ENCODE assay signal across 39 mouse cellular contexts in genomic region chr5:143985381-143985780, GRCm38 (mm10). TPM values are rescaled to one million over a fixed set of nuclear protein-coding genes. Genes with fewer than 3 reads are reported as not detected.
DNase-seq lines count a peak whose midpoint lies in the region; ATAC-seq and TF ChIP-seq lines count a peak whose summit lies in the region.
"Had no signal": no experiment of that assay in that cellular context is flagged by ENCODE, and none has a peak within 500 bp of the region (broad histone marks: within the 10 kb centered on the region; RNA-seq: fewer than 3 reads in every experiment).

No protein-coding gene starts in this region.

- peak; percentile 18 for DNase-seq in lung, embryonic 14.5 days
- no peak for DNase-seq in lung, postnatal 0 days (ENCODE audit: low spot score)
- DNase-seq in adrenal gland, adult (ENCODE audit: inconsistent age in 2 of 2, low spot score in 1 of 2): peak; percentile 88 to 91
- DNase-seq in adrenal gland, adult 2 months: peak; percentile 89
- peak; percentile 79 to 83 for DNase-seq in adrenal gland, postnatal 36 days
- DNase-seq in kidney, adult 18-20 months: no peak
- no peak for DNase-seq in kidney, adult 11 months
- DNase-seq: B cell, adult 2 months; cerebellum, adult 11 months; cerebellum, adult 9-11 months; forebrain, postnatal 0 days; heart, postnatal 14 days; kidney, postnatal 14 days; layer of hippocampus, adult 9-11 months; lung, postnatal 4 days; retina, postnatal 1 day; right cerebral cortex, postnatal 14 days; thymus, postnatal 14 days had no signal

- no peaks in the 10 kb centered on the region for H3K27me3 ChIP-seq in lung, embryonic 14.5 days (ENCODE audit: insufficient read depth, low read length)
- H3K27me3 ChIP-seq in lung, postnatal 0 days (replicated peaks; ENCODE audit: insufficient read depth, low read length): no peaks in the 10 kb centered on the region
- H3K27me3 ChIP-seq: embryonic facial prominence, embryonic 15.5 days; forebrain, embryonic 12.5 days; limb, embryonic 12.5 days; megakaryocyte, embryonic 14.5 days had no signal

- TF ChIP-seq CTCF in lung, embryonic 14.5 days (IDR thresholded peaks at IDR 0.05; ENCODE audit: low read depth): no peak
- TF ChIP-seq CTCF in lung, postnatal 0 days (IDR thresholded peaks at IDR 0.05): no peak

- no peak overlapping the region for H3K9ac ChIP-seq in lung, embryonic 14.5 days
- no peak overlapping the region for H3K9ac ChIP-seq in lung, postnatal 0 days (replicated peaks; ENCODE audit: low read depth)
- H3K9ac ChIP-seq: embryonic facial prominence, embryonic 15.5 days; forebrain, embryonic 12.5 days; forebrain, postnatal 0 days; limb, embryonic 12.5 days had no signal

- TF ChIP-seq EP300 in lung, postnatal 0 days (IDR thresholded peaks at IDR 0.05): no peak

- no peaks in the 10 kb centered on the region for H3K9me3 ChIP-seq in lung, embryonic 14.5 days (ENCODE audit: low read depth, low read length)
- no peaks in the 10 kb centered on the region for H3K9me3 ChIP-seq in lung, postnatal 0 days (ENCODE audit: low read length)
- H3K9me3 ChIP-seq: embryonic facial prominence, embryonic 10.5 days; embryonic facial prominence, embryonic 15.5 days; forebrain, embryonic 12.5 days; hindbrain, embryonic 10.5 days; limb, embryonic 12.5 days; megakaryocyte, embryonic 14.5 days had no signal

- no peak overlapping the region for H3K4me3 ChIP-seq in lung, embryonic 14.5 days (ENCODE audit: low read depth, low read length)
- no peak overlapping the region for H3K4me3 ChIP-seq in lung, postnatal 0 days (ENCODE audit: low read depth, low read length)
- H3K4me3 ChIP-seq: embryonic facial prominence, embryonic 10.5 days; embryonic facial prominence, embryonic 15.5 days; forebrain, embryonic 12.5 days; hindbrain, embryonic 10.5 days; limb, embryonic 12.5 days; megakaryocyte, embryonic 14.5 days had no signal

- 66% methylated on average over 7 of the region's 7 CpGs for WGBS in lung, embryonic 14.5 days
- WGBS in lung, postnatal 0 days: 60% methylated on average over 7 of the region's 7 CpGs

- H3K4me1 ChIP-seq in lung, embryonic 14.5 days (ENCODE audit: insufficient read depth): no peaks in the 10 kb centered on the region
- H3K4me1 ChIP-seq in lung, postnatal 0 days (ENCODE audit: insufficient read depth, low read depth, low read length): no peaks in the 10 kb centered on the region
- H3K4me1 ChIP-seq: embryonic facial prominence, embryonic 15.5 days; megakaryocyte, embryonic 14.5 days had no signal

- H3K27ac ChIP-seq in lung, embryonic 14.5 days (ENCODE audit: low read depth): no peak overlapping the region
- H3K27ac ChIP-seq in lung, postnatal 0 days (ENCODE audit: low read length): no peak overlapping the region
- H3K27ac ChIP-seq: embryonic facial prominence, embryonic 10.5 days; embryonic facial prominence, embryonic 15.5 days; forebrain, embryonic 12.5 days; hindbrain, embryonic 10.5 days; limb, embryonic 12.5 days had no signal

- ATAC-seq in lung, embryonic 14.5 days (ENCODE audit: insufficient read depth): no peak
- ATAC-seq in lung, postnatal 0 days: no peak
- ATAC-seq: forebrain, postnatal 0 days; hindbrain, embryonic 16.5 days; midbrain, embryonic 16.5 days had no signal

- no peak overlapping the region for H3K4me2 ChIP-seq in lung, embryonic 14.5 days
- no peak overlapping the region for H3K4me2 ChIP-seq in lung, postnatal 0 days (replicated peaks; ENCODE audit: low read depth, low read length)
- H3K4me2 ChIP-seq: embryonic facial prominence, embryonic 15.5 days; forebrain, embryonic 12.5 days; limb, embryonic 12.5 days; liver, embryonic 11.5 days had no signal

- H3K36me3 ChIP-seq in lung, embryonic 14.5 days (ENCODE audit: insufficient read depth): peaks cover 45% of the 10 kb centered on the region
- H3K36me3 ChIP-seq in lung, postnatal 0 days (ENCODE audit: insufficient read depth, low read length): peaks cover 27% of the 10 kb centered on the region

RNA-seq across cellular contexts. Expression of gene Ccz1, which starts 29.3 kb away (rescaled TPM):
- polyA plus RNA-seq in lung, embryonic 14.5 days (2014; fragmentation: Nextera tagmentation; extraction: Ambion mirVana): 79.4 and 87.2 TPM in 2 replicates
- 87.4 and 98.1 TPM in 2 replicates for polyA plus RNA-seq in lung, postnatal 0 days (2015; fragmentation: Nextera tagmentation; extraction: Ambion mirVana)
- 10 to 100 TPM; 51.1 to 57.1 TPM for total RNA-seq in adrenal gland, adult 2 months (2021)
- polyA plus RNA-seq in adrenal gland, adult 2 months (2012; rRNA removed): 3.5 and 6.6 TPM in 2 replicates
- 10 to 100 TPM; 54.1 to 62.9 TPM for total RNA-seq in adrenal gland, postnatal 36 days (2021)

RNA-seq across cellular contexts. Expression of gene Ocm, which starts 41.1 kb away (rescaled TPM):
- polyA plus RNA-seq in lung, embryonic 14.5 days (2014; fragmentation: Nextera tagmentation; extraction: Ambion mirVana): not detected in 2 replicates
- 0.72 and 0.95 TPM in 2 replicates for polyA plus RNA-seq in lung, postnatal 0 days (2015; fragmentation: Nextera tagmentation; extraction: Ambion mirVana)
- not detected for total RNA-seq in adrenal gland, adult 2 months (2021)
- polyA plus RNA-seq in adrenal gland, adult 2 months (2012; rRNA removed): not detected in 2 replicates
- total RNA-seq in adrenal gland, postnatal 36 days (2021): not detected
- total RNA-seq: forebrain, postnatal 0 days; gastrocnemius, adult 8-10 months; gastrocnemius, postnatal 4 days; heart, adult 8-10 months; heart, postnatal 14 days; neutrophil, adult 5-6 weeks had no signal
- polyA plus RNA-seq: embryonic facial prominence, embryonic 10.5 days; forebrain, embryonic 12.5 days; forebrain, postnatal 0 days; heart, embryonic 14.5 days; hindbrain, embryonic 10.5 days; intestine, embryonic 14.5 days; limb, embryonic 12.5 days; liver, embryonic 11.5 days; liver, embryonic 16.5 days; midbrain, embryonic 16.5 days; neural tube, embryonic 11.5 days; testis, adult 2 months; urinary bladder, adult 2 months had no signal

RNA-seq across cellular contexts. Expression of gene Rsph10b, which starts 52.5 kb away (rescaled TPM):
- 0.22 and 0.33 TPM in 2 replicates for polyA plus RNA-seq in lung, embryonic 14.5 days (2014; fragmentation: Nextera tagmentation; extraction: Ambion mirVana)
- polyA plus RNA-seq in lung, postnatal 0 days (2015; fragmentation: Nextera tagmentation; extraction: Ambion mirVana): 3.0 and 3.5 TPM in 2 replicates
- 1 to 10 TPM; 4.3 to 7.4 TPM for total RNA-seq in adrenal gland, adult 2 months (2021)
- 0.21 and 0.31 TPM in 2 replicates for polyA plus RNA-seq in adrenal gland, adult 2 months (2012; rRNA removed)
- total RNA-seq in adrenal gland, postnatal 36 days (2021): 1 to 10 TPM; 1.8 to 8.8 TPM

RNA-seq across cellular contexts. Expression of gene Gm42421, which starts 57.4 kb away (rescaled TPM):
- 0.79 TPM in 1 of 2 replicates, not detected in the other for polyA plus RNA-seq in lung, embryonic 14.5 days (2014; fragmentation: Nextera tagmentation; extraction: Ambion mirVana)
- not detected in 2 replicates for polyA plus RNA-seq in lung, postnatal 0 days (2015; fragmentation: Nextera tagmentation; extraction: Ambion mirVana)
- total RNA-seq in adrenal gland, adult 2 months (2021): under 1 TPM in 1 of 2 experiments, not detected in 1; 0.95 TPM
- polyA plus RNA-seq in adrenal gland, adult 2 months (2012; rRNA removed): not detected in 2 replicates
- under 1 TPM in 1 of 2 experiments, not detected in 1; 0.46 TPM for total RNA-seq in adrenal gland, postnatal 36 days (2021)
- total RNA-seq: gastrocnemius, adult 8-10 months; gastrocnemius, postnatal 4 days; neutrophil, adult 5-6 weeks had no signal
- polyA plus RNA-seq: lung, embryonic 16.5 days; small intestine, adult 2 months had no signal

Comparison
In these comparisons a context has a peak if more than half of its experiments do, and no peak if none do; other contexts are left out.
1. DNase-seq: peak in lung, embryonic 14.5 days (single experiment), adrenal gland, adult (2 of 2), adrenal gland, adult 2 months (single experiment) and adrenal gland, postnatal 36 days (2 of 2); none in lung, postnatal 0 days (single experiment), kidney, adult 18-20 months (single experiment) and kidney, adult 11 months (single experiment).
2. RNA of gene Ccz1, which starts 29.3 kb away (polyA plus RNA-seq): 87.4 to 98.1 TPM in lung, postnatal 0 days and 79.4 to 87.2 TPM in lung, embryonic 14.5 days; 3.5 to 6.6 TPM in adrenal gland, adult 2 months; every median in the first group is over 10 times any median in the second.